Mouse (Mus musculus): ENCODE results near the gene Zmynd8.
"Not testable (repeated sequence)": the region's sequence is repeated elsewhere in the genome, so short reads cannot be mapped to it uniquely, and the experiment has no call there.

Zmynd8 gene

GRCm38 (mm10) chr2:165808179-165808975 lies 90.4 kb downstream of the Zmynd8 start:
- DNase-seq (ENCODE audit: low read depth, low spot score): no peak

DNA sequence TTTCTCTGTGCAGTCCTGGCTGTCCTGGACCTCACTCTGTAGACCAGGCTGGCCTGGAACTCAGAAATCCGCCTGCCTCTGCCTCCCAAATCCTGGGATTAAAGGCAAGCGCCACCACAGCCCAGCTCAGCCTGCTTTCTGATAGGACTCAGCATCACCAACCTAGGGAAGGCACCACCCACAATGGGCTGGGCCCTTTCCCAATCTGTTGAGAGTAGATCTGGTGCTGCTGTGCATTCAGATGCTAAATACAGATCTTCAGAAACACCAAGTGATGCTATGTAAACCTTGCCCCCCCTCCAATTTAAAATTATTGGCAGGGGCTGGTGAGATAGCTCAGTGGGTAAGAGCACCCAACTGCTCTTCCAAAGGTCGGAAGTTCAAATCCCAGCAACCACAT lies 98.6 kb downstream of the Zmynd8 start:
- DNase-seq (ENCODE audit: low read depth, low spot score): not testable (repeated sequence)

- DNase-seq (ENCODE audit: low read depth, low spot score): no peak
Measured at GRCm38 (mm10) chr2:165797876-165798275, 100.9 kb downstream of the Zmynd8 start.

GRCm38 (mm10) chr2:165793283-165793638 lies 105.6 kb downstream of the Zmynd8 start:
- DNase-seq (ENCODE audit: low read depth, low spot score): no peak

DNA sequence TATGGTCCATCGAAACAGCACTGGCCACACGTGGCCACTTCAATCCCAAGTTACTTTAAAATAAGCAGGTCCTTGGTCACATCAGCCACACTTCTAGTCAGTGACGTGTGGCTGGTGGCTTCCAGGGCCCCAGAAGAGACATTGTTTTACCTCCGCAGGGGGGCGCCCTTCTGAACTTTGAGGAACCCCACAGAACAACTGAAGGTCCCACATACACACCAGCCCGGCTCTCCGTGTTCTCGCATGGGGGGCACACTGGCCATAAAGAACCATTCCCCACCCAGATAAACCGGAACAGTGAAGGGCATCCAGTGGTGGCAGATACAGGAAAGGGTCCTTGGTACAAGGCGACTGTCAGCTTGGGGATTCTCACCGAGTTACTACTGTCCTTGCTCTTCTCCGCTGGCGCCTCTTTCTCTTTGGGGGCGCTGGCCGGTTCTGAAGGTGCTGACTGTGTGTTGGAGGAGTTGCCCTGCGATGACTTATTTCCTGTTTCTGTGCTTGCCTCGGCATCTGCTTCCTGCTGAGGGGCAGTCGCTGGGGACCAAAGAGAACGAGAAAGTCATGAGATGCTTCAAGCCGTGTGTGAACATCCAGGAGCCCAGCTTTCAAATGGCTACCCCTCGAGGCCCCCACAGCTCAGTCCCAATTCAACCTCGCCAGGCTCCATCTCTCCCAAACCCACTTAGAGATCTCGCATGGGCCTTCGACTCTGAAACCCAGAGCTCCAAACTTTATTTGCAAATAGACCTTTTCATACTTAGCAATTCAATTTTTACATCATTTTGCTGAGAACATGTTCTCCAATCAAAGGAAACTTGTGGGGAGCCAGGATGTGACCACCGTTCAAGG lies 106.2 kb downstream of the Zmynd8 start:
- no peak for DNase-seq (ENCODE audit: low read depth, low spot score)

DNA sequence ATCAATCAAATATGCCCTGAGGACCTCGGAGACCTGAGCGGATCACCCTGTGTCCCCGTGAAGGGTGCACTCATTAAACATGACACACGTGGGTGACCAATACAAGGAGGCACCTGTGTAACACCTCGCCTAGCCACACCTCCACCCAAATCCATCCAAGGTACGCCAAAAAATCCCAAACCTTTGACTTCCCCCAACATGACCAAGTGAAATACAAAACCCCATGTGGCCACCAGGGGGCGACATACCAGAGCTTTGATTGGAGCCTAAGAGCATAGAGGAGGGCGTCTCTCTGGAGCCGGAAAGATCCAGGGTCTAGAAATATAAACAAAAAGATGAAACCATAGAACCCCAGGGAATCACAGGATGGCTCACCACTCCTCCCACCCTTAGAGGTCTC lies 107.2 kb downstream of the Zmynd8 start:
- peak; percentile 56 for DNase-seq (ENCODE audit: low read depth, low spot score)

- no peak for DNase-seq (ENCODE audit: low read depth, low spot score)
Measured at GRCm38 (mm10) chr2:165791026-165791425, 107.8 kb downstream of the Zmynd8 start.

- no peak for DNase-seq (ENCODE audit: low read depth, low spot score)
Measured at GRCm38 (mm10) chr2:165789667-165790066, 109.1 kb downstream of the Zmynd8 start.

GRCm38 (mm10) chr2:165788796-165789195 lies 110.0 kb downstream of the Zmynd8 start:
- no peak for DNase-seq (ENCODE audit: low read depth, low spot score)

DNA sequence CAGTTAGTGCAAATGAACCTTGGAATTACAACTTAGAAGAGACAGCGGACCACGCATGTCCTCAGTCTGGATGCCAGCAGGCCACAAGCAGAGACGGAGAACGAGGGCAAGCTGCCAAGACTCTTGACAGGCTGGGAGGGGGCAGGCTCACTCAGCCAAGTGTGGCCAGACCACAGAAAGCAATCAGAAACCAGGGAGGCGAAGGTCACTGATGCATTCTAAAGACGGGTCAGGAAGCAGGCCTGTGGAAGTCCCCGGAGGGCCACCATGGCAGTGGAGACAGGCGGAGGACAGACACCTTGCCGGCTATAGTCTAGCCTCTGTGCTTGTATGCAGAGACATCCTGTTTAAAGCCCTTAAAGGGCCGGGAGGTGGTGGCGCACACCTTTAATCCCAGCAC lies 110.8 kb downstream of the Zmynd8 start:
- DNase-seq (ENCODE audit: low read depth, low spot score): no peak

DNA sequence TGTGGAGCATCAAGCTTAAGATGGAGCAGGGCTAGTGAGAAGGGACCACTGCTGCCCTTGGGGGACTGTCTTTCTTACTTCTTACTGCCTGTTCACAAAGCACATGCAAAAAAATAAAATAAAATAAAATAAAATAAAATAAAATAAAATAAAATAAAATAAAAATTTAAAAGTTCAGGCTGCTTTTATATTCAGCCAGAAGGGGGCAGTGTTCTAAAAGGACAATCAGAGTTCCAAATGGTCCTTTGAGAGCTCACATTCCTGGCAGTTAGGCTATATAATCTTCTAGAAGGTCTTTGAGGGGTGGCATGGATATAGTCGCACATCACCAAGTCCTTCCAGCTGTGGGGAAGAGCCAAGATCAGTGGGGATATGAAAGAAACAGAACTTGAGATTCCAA lies 112.3 kb downstream of the Zmynd8 start:
- no peak for DNase-seq (ENCODE audit: low read depth, low spot score)

DNA sequence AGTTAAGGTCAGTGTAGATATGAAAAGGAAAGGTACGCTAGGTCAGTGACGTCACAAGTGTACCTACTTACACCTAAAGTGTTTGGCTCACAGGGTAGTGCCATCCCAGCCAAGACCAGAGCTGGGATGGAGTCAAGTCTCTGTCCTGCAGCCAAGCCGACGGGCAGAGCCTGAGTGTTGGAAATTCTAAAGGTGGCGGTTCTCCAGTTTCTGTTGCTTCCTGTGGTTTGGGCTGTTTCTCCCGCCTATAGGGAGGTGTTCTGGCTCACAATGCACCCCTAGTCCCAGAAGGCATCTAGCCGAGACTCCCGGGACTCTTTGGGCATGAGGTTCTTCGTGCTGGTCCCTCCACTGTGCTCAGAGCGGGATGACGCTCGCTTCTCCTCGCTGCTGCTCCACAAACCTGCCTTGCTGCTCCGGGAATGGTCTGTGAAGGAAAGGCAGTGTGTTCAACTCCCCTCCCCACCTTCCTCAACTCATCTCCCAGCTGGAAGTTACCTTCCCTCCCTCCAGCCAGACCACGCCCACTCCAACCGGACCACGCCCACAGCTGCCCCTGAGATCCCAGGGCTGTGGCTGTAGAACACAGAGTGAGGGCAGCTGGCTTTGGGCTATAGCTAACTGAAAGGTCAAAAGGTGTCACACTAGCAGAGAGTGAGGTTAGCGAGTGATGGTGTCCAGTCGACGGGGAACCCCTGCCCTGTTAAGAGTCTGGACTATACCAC lies 113.3 kb downstream of the Zmynd8 start:
- no peak for DNase-seq (ENCODE audit: low read depth, low spot score)

DNA sequence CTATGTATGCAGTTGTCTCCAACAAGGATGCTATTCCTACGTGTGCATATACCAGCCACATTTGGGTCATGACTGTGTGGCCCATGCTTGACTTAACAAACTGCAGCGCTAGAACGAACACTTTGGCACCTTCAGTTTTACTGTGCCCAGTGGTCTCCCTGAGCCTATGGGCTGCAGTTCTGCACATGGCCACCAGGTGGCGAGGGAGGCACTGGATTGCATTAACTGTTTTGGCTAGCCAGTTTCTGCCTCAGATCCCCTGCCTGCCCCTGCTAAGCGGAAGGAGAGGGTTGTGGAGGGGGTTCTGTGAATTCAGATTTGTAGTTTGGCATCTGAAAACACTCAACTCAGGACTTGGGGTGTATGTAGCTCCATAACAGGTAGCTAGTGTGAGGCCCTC lies 116.5 kb downstream of the Zmynd8 start:
- DNase-seq (ENCODE audit: low read depth, low spot score): peak; percentile 83

- DNase-seq (ENCODE audit: low read depth, low spot score): peak; percentile 86
Measured at GRCm38 (mm10) chr2:165778927-165779326, 119.9 kb downstream of the Zmynd8 start.

DNA sequence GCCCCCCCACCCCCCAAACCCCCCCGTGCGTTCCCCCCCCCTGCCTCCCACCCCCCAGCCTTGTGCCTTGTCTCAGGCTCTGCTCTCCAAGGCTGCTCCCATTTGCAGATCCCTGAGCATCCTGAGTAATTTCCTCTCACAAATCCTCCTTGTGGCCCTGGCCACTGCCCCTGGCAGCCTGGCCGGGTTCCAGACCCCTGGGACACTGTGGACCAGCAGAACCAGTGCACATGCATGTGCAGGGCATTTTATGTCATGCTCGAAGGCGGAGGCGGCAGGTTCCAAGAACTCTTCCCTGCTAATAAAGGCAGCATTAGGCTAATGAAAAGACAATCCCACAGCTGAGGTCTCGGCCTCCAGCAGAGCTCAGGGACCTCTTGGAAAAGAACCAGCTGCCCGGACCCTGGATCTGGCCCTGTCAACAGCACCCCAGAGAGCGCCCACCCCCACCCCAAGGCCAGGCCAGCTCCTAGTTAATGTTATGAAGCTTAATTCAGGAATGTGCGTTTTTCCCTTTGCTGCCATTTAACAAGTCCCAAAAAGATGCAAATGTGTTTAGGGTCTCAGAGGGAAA lies 129.4 kb downstream of the Zmynd8 start:
- no peak for DNase-seq (ENCODE audit: low read depth, low spot score)

DNA sequence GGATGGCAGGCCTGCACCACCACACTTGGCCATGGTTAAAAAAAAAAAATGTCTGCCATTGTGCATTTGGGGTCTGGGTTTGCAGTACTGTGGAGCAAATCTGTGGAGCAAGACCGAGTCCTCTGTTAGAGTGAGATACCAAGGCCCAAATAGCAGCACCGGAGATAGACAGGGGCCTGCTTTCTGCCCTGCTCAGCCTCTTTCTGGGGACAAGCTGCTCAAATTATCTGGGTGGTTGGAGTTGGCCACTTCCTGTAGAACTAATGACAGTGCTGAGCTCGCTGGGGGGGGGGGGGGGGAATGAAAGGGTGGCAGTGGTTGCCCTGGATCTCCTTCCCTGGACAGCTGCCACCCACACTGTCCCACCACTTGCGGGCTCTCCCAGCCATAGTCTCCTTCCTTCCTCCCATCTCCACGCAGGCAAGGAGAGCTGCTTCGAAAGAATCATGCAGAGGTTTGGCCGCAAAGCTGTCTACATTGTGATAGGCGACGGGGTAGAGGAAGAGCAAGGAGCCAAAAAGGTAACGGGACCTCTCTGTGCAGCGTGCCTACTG lies 129.9 kb downstream of the Zmynd8 start:
- no peak for DNase-seq (ENCODE audit: low read depth, low spot score)

DNA sequence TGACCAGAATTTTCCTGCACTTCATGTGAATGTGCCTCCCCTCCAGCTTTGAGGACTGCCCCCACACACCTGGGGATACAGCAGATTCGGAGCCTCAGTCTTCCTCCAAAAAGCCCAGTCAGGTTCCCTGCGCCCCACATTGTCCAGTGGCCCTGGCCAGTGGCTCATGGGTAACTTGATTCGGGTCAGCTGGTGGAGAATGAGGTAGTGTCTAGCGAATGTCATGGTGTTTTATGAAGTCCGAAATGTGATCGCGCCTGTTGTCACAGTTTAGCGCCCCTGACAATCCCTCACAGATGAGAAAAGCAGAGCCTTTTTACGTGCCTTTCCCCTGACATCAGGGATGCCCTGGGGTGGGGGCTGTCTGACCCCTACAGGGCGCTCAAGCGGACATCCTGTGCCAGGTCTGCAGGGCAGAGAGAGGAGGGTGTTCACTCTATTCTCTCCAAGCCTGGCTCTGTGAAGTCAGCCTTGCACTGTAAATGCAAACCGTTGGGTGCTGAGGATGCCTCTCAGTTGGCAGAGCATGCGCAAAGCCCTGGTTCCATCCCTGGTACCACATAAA lies 139.3 kb downstream of the Zmynd8 start:
- no peak for DNase-seq (ENCODE audit: low read depth, low spot score)

DNA sequence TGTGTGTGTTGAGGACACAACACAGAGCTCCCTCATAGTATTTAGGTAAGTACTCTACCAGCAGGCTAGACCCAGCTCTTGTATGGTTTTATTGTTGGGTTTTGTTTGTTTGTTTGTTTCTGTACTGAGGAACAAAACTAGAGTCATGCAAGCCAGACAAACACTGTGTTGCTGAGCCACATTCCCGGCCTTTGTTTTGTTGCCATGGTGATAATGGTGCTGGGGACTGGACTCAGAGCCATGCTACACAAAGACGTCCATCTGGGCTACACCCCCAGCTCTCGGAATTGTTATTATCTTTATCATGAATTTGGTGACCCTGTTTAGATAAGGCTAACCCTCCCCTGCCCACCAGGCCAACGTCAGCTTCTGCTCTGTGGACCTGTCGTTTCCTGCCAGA lies 140.3 kb downstream of the Zmynd8 start:
- DNase-seq (ENCODE audit: low read depth, low spot score): peak; percentile 45

DNA sequence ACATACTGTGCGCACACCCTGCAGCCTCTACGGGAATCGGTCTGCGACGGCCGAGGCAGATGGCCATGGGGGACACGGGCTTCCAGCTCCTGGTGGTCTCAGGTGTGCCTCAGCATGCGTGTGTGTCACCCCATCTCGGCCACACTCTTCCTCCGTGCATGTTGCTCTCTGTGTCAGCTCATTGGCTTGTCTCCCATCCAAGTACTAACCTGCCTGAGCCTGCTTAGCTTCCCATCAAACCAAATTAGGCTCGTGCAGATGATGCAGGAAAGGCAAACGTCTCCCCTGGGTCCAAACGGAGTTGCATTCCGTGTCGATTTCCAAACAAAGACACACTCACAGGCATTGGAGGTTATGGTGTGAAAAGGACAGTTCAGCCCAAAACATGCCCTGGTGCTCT lies 141.0 kb downstream of the Zmynd8 start:
- no peak for DNase-seq (ENCODE audit: low read depth, low spot score)

- DNase-seq (ENCODE audit: low read depth, low spot score): no peak
Measured at GRCm38 (mm10) chr2:165752704-165753103, 146.1 kb downstream of the Zmynd8 start.

GRCm38 (mm10) chr2:165751068-165751467 lies 147.7 kb downstream of the Zmynd8 start:
- DNase-seq (ENCODE audit: low read depth, low spot score): no peak
